Mouse (Mus musculus) stomach, postnatal 0 days (tissue): ENCODE results near the gene Got2. TPM values are rescaled to one million over a fixed set of nuclear protein-coding genes. Genes with fewer than 3 reads are reported as not detected.
"Not testable (repeated sequence)": the region's sequence is repeated elsewhere in the genome, so short reads cannot be mapped to it uniquely, and the experiment has no call there.

ENCODE experiments used
- ATAC-seq: fragments of 200-750 bp; cut with Nextera tagmentation; 2 replicates; pipeline ENCODE4 v1.8.0; 2017; ENCODE audit not compliant: low FRiP score, low TSS enrichment
- DNase-seq: peaks from one replicate; pipeline ENCODE4 v3.0.0-alpha.2; 2016; ENCODE audit warnings: low spot score
- H3K27ac ChIP-seq: fragments of 300-500 bp; sonication (generic); replicated peaks from 2 replicates; pipeline ENCODE4 v1.5.1; 2014; ENCODE audit warnings: mild to moderate bottlenecking, control low read depth
- H3K27me3 ChIP-seq: fragments of 300-500 bp; sonication (generic); 2 replicates; pipeline ENCODE4 v1.6.1; 2014; ENCODE audit warnings: low read length; ENCODE audit not compliant: control insufficient read depth, insufficient read depth
- H3K36me3 ChIP-seq: fragments of 300-500 bp; sonication (generic); 2 replicates; pipeline ENCODE4 v1.6.1; 2014; ENCODE audit warnings: low read length, mixed read lengths; ENCODE audit not compliant: control insufficient read depth, insufficient read depth
- H3K4me1 ChIP-seq: fragments of 300-500 bp; sonication (generic); replicated peaks from 2 replicates; pipeline ENCODE4 v1.6.1; 2014; ENCODE audit warnings: antibody characterized with exemption; ENCODE audit not compliant: control insufficient read depth, insufficient read depth
- H3K4me2 ChIP-seq: fragments of 300-500 bp; sonication (generic); replicated peaks from 2 replicates; pipeline ENCODE4 v1.6.1; 2014; ENCODE audit warnings: low read depth, mild to moderate bottlenecking, control low read depth, moderate library complexity
- H3K4me3 ChIP-seq: fragments of 300-500 bp; sonication (generic); 2 replicates; pipeline ENCODE4 v1.5.1; 2014; ENCODE audit warnings: low read depth, low read length, control low read depth
- H3K9ac ChIP-seq: fragments of 300-500 bp; sonication (generic); 2 replicates; pipeline ENCODE4 v1.6.1; 2014; ENCODE audit warnings: mild to moderate bottlenecking, low read length, control low read depth, mixed read lengths
- H3K9me3 ChIP-seq: fragments of 300-500 bp; sonication (generic); 2 replicates; pipeline ENCODE4 v1.6.1; 2016; ENCODE audit warnings: low read length; ENCODE audit not compliant: control insufficient read depth
- CTCF ChIP-seq: IDR thresholded peaks from 2 replicates; pipeline ENCODE4 v1.5.1; 2016; ENCODE audit warnings: antibody characterized with exemption, low read depth, mild to moderate bottlenecking, moderate library complexity
- EP300 ChIP-seq: optimal IDR thresholded peaks from 2 replicates; pipeline ENCODE3; 2016; ENCODE audit warnings: antibody characterized with exemption
- WGBS: fragments of 180-500 bp; shearing (Covaris S2); extraction: QIAGEN DNeasy Blood & Tissue Kit; methylation state at CpG from one replicate; pipeline ENCODE4 v1.1.7; 2014; 5-methylcytosine and 5-hydroxymethylcytosine counted together
- polyA plus RNA-seq: library from polyadenylated mRNA; unstranded; fragments of >200 nt; fragmentation: Nextera tagmentation; extraction: Ambion mirVana; gene quantifications from 2 replicates; pipeline ENCODE4 v1.2.1, GENCODE M21; 2015

The Got2 gene
- polyA plus RNA-seq, 1 experiment from 2014 or later = 95.8 TPM

GRCm38 (mm10) chr8:95833435-95833984 is 54.8 kb downstream of the Got2 start:
- Histone ChIP-seq H3K4me1 (no peaks in the 10 kb centered on the region), H3K4me2 (peak overlapping the region; percentile 44), H3K36me3 (no peaks in the 10 kb centered on the region), H3K27ac (no peak overlapping the region; the same call in 1 of the 2 replicates), H3K9ac (no peak overlapping the region), H3K27me3 (no peaks in the 10 kb centered on the region), H3K4me3 (peak overlapping the region; percentile 17; the same call in 1 of the 2 replicates), H3K9me3 (no peaks in the 10 kb centered on the region)
- no peak for TF ChIP-seq EP300
- TF ChIP-seq CTCF = no peak
- DNase-seq (peak; percentile 54), ATAC-seq (peak; percentile 79)
- 2% methylated on average over 16 of the region's 16 CpGs for WGBS

- Histone ChIP-seq H3K4me3 (peak overlapping the region; percentile 17; the same call in 1 of the 2 replicates), H3K9me3 (no peaks in the 10 kb centered on the region), H3K36me3 (no peaks in the 10 kb centered on the region), H3K4me1 (no peaks in the 10 kb centered on the region), H3K27me3 (no peaks in the 10 kb centered on the region), H3K4me2 (peak overlapping the region; percentile 44), H3K9ac (no peak overlapping the region), H3K27ac (no peak overlapping the region)
- DNase-seq (peak; percentile 89), ATAC-seq (peak; percentile 82)
- TF ChIP-seq EP300 = no peak
- TF ChIP-seq CTCF = peak; percentile 95
- whole genome bisulfite sequencing = 15% methylated on average over 16 of the region's 16 CpGs
Observed at GRCm38 (mm10) chr8:95832603-95833434, 55.5 kb downstream of the Got2 start.

- Histone ChIP-seq H3K9me3 (no peaks in the 10 kb centered on the region), H3K36me3 (no peaks in the 10 kb centered on the region), H3K4me3 (no peak overlapping the region), H3K27ac (0 out of 2 replicates have a peak overlapping the region, but pooled peaks have one; percentile 35), H3K4me1 (no peaks in the 10 kb centered on the region), H3K4me2 (no peak overlapping the region), H3K27me3 (no peaks in the 10 kb centered on the region), H3K9ac (no peak overlapping the region)
- no peak for DNase-seq
- ATAC-seq = no peak
- 62% methylated on average over 3 of the region's 3 CpGs for WGBS
- TF ChIP-seq EP300 = no peak
- no peak for TF ChIP-seq CTCF
Observed at GRCm38 (mm10) chr8:95830144-95830543, 58.2 kb downstream of the Got2 start.

GRCm38 (mm10) chr8:95825162-95825561 is 63.2 kb downstream of the Got2 start, which contains the start of gene Sap18b:
Sap18b (plus strand) TSS chr8:95825346.
- not testable (repeated sequence) for H3K27me3 ChIP-seq, H3K9ac ChIP-seq, H3K4me1 ChIP-seq, H3K27ac ChIP-seq, H3K36me3 ChIP-seq, H3K4me2 ChIP-seq, ATAC-seq, DNase-seq, H3K4me3 ChIP-seq, H3K9me3 ChIP-seq
- WGBS = 59% methylated on average over 25 of the region's 25 CpGs

- no peak overlapping the region for H3K4me3 ChIP-seq
- H3K9ac ChIP-seq = no peak overlapping the region
- no peak overlapping the region for H3K4me2 ChIP-seq
- WGBS = 73% methylated on average over 3 of the region's 3 CpGs
- DNase-seq (no peak), ATAC-seq (no peak)
- TF ChIP-seq CTCF (no peak), EP300 (no peak)
- H3K9me3 ChIP-seq = no peaks in the 10 kb centered on the region
- H3K27ac ChIP-seq = no peak overlapping the region
- no peaks in the 10 kb centered on the region for H3K36me3 ChIP-seq
- no peaks in the 10 kb centered on the region for H3K4me1 ChIP-seq
- H3K27me3 ChIP-seq = no peaks in the 10 kb centered on the region
Observed at GRCm38 (mm10) chr8:95822699-95823098, 65.6 kb downstream of the Got2 start.

- no peaks in the 10 kb centered on the region for H3K27me3 ChIP-seq
- TF ChIP-seq CTCF = no peak
- no peak for TF ChIP-seq EP300
- no peaks in the 10 kb centered on the region for H3K4me1 ChIP-seq
- no peak overlapping the region for H3K27ac ChIP-seq
- H3K9me3 ChIP-seq = no peaks in the 10 kb centered on the region
- DNase-seq (no peak), ATAC-seq (no peak)
- no peak overlapping the region for H3K9ac ChIP-seq
- H3K4me3 ChIP-seq = no peak overlapping the region
- H3K4me2 ChIP-seq = no peak overlapping the region
- no peaks in the 10 kb centered on the region for H3K36me3 ChIP-seq
- 83% methylated on average over 5 of the region's 5 CpGs for WGBS
Observed at GRCm38 (mm10) chr8:95822096-95822495, 66.3 kb downstream of the Got2 start.
